Mouse (Mus musculus) midbrain, embryonic 10.5 days (tissue): ENCODE data around the gene Nepro. TPM values are rescaled to one million over a fixed set of nuclear protein-coding genes. Genes with fewer than 3 reads are reported as not detected.

Experiments
- DNase-seq: peaks from one replicate; pipeline ENCODE4 v3.0.0-alpha.2; 2017; ENCODE audit warnings: low spot score
- H3K27ac ChIP-seq: fragments of 300-500 bp; sonication (generic); replicated peaks from 2 replicates; pipeline ENCODE4 v1.5.1; 2016; ENCODE audit warnings: mild to moderate bottlenecking
- H3K27me3 ChIP-seq: fragments of 300-500 bp; sonication (generic); 2 replicates; pipeline ENCODE4 v1.6.1; 2016; ENCODE audit warnings: low read depth, mild to moderate bottlenecking; ENCODE audit not compliant: poor library complexity, severe bottlenecking
- H3K36me3 ChIP-seq: fragments of 300-500 bp; sonication (generic); 2 replicates; pipeline ENCODE4 v1.6.1; 2016; ENCODE audit warnings: mild to moderate bottlenecking, moderate library complexity
- H3K4me1 ChIP-seq: fragments of 300-500 bp; sonication (generic); 2 replicates; pipeline ENCODE4 v1.6.1; 2016
- H3K4me3 ChIP-seq: fragments of 300-500 bp; sonication (generic); 2 replicates; pipeline ENCODE4 v1.5.1; 2016; ENCODE audit warnings: mild to moderate bottlenecking, moderate library complexity
- H3K9me3 ChIP-seq: fragments of 300-500 bp; sonication (generic); replicated peaks from 2 replicates; pipeline ENCODE4 v1.6.1; 2016; ENCODE audit warnings: mild to moderate bottlenecking
- WGBS: fragments of 180-500 bp; shearing (Covaris S2); methylation state at CpG from one replicate; pipeline ENCODE4 v1.1.7; 2016; 5-methylcytosine and 5-hydroxymethylcytosine counted together
- polyA plus RNA-seq: library from polyadenylated mRNA; unstranded; fragments of >200 nt; fragmentation: Nextera tagmentation; extraction: Ambion mirVana; gene quantifications from 2 replicates; pipeline ENCODE4 v1.2.1, GENCODE M21; 2016

Nepro gene
- polyA plus RNA-seq: 11.3 and 14.0 TPM in 2 replicates

- H3K36me3 ChIP-seq: peaks cover 39% of the 10 kb centered on the region
- H3K4me1 ChIP-seq: peaks cover 26% of the 10 kb centered on the region
- under 1% methylated on average over 64 of the region's 64 CpGs for WGBS
- H3K27ac ChIP-seq: peak within 1 kb of the TSS; percentile 99
- H3K9me3 ChIP-seq: no peaks in the 10 kb centered on the region
- peak within 1 kb of the TSS; percentile 94 for H3K4me3 ChIP-seq
- H3K27me3 ChIP-seq: no peaks in the 10 kb centered on the region
- peak; percentile 97 for DNase-seq
These were observed at the start of gene Nepro for GRCm38 (mm10) chr16:44724083-44724787. Gene Nepro, plus strand, starts transcription at chr16:44724301.

GRCm38 (mm10) chr16:44676357-44676756 lies 47.7 kb upstream of the Nepro start:
- Histone ChIP-seq H3K9me3 (no peaks in the 10 kb centered on the region), H3K36me3 (no peaks in the 10 kb centered on the region), H3K4me1 (peaks cover 70% of the 10 kb centered on the region), H3K27me3 (peaks cover 21% of the 10 kb centered on the region), H3K27ac (peak overlapping the region; percentile 68), H3K4me3 (no peak overlapping the region)
- DNase-seq: no peak
- WGBS: 96% methylated on average over 2 of the region's 2 CpGs

GRCm38 (mm10) chr16:44679082-44679481 lies 45.0 kb upstream of the Nepro start:
- H3K36me3 ChIP-seq: peaks cover 6% of the 10 kb centered on the region
- H3K4me3 ChIP-seq: no peak overlapping the region; the same call in 1 of the 2 replicates
- no peak for DNase-seq
- H3K27me3 ChIP-seq: peaks cover 7% of the 10 kb centered on the region
- peak overlapping the region; percentile 74 for H3K27ac ChIP-seq
- H3K4me1 ChIP-seq: peaks cover 46% of the 10 kb centered on the region
- WGBS: 54% methylated on average over 8 of the region's 8 CpGs
- peaks cover 14% of the 10 kb centered on the region for H3K9me3 ChIP-seq

GRCm38 (mm10) chr16:44679503-44679971 lies 44.6 kb upstream of the Nepro start:
- peak; percentile 74 for DNase-seq
- Histone ChIP-seq H3K9me3 (peaks cover 14% of the 10 kb centered on the region), H3K27me3 (peaks cover 3% of the 10 kb centered on the region; the same call in 1 of the 2 replicates), H3K4me1 (peaks cover 50% of the 10 kb centered on the region), H3K36me3 (peaks cover 6% of the 10 kb centered on the region), H3K4me3 (no peak overlapping the region; the same call in 1 of the 2 replicates), H3K27ac (peak overlapping the region; percentile 74)
- WGBS: 32% methylated on average over 8 of the region's 8 CpGs

GRCm38 (mm10) chr16:44680756-44681498 lies 43.2 kb upstream of the Nepro start:
- H3K9me3 ChIP-seq: peaks cover 14% of the 10 kb centered on the region
- H3K4me1 ChIP-seq: peaks cover 62% of the 10 kb centered on the region
- no peak for DNase-seq
- H3K4me3 ChIP-seq: no peak overlapping the region
- peak overlapping the region; percentile 74 for H3K27ac ChIP-seq
- WGBS: 86% methylated on average over 9 of the region's 9 CpGs
- peaks cover 6% of the 10 kb centered on the region for H3K36me3 ChIP-seq
- no peaks in the 10 kb centered on the region for H3K27me3 ChIP-seq

GRCm38 (mm10) chr16:44684646-44685045 lies 39.5 kb upstream of the Nepro start:
- no peak for DNase-seq
- H3K9me3 ChIP-seq: peaks cover 14% of the 10 kb centered on the region
- H3K27me3 ChIP-seq: no peaks in the 10 kb centered on the region; the same call in 1 of the 2 replicates
- H3K36me3 ChIP-seq: peaks cover 6% of the 10 kb centered on the region
- H3K27ac ChIP-seq: peak overlapping the region; percentile 90
- no peak overlapping the region for H3K4me3 ChIP-seq
- peaks cover 74% of the 10 kb centered on the region for H3K4me1 ChIP-seq
- WGBS: 85% methylated on average over 7 of the region's 7 CpGs

GRCm38 (mm10) chr16:44685401-44685800 lies 38.7 kb upstream of the Nepro start:
- H3K4me1 ChIP-seq: peaks cover 74% of the 10 kb centered on the region

GRCm38 (mm10) chr16:44686991-44687718 lies 36.9 kb upstream of the Nepro start:
- peak; percentile 84 for DNase-seq
- Histone ChIP-seq H3K36me3 (peaks cover 3% of the 10 kb centered on the region), H3K4me3 (peak overlapping the region; percentile 49), H3K4me1 (peaks cover 74% of the 10 kb centered on the region), H3K27me3 (no peaks in the 10 kb centered on the region; the same call in 1 of the 2 replicates), H3K9me3 (peaks cover 8% of the 10 kb centered on the region), H3K27ac (peak overlapping the region; percentile 90)
- 27% methylated on average over 20 of the region's 20 CpGs for WGBS

More at GRCm38 (mm10) chr16:44685401-44685800, 38.7 kb upstream of the Nepro start:
- 75% methylated on average over 7 of the region's 7 CpGs for WGBS
- Histone ChIP-seq H3K27me3 (no peaks in the 10 kb centered on the region; the same call in 1 of the 2 replicates), H3K9me3 (peaks cover 14% of the 10 kb centered on the region), H3K27ac (peak overlapping the region; percentile 90), H3K36me3 (peaks cover 6% of the 10 kb centered on the region), H3K4me3 (no peak overlapping the region)
- no peak for DNase-seq

- Histone ChIP-seq H3K4me3 (peak overlapping the region; percentile 49), H3K27ac (peak overlapping the region; percentile 90), H3K4me1 (peaks cover 74% of the 10 kb centered on the region), H3K27me3 (no peaks in the 10 kb centered on the region; the same call in 1 of the 2 replicates), H3K9me3 (peaks cover 1% of the 10 kb centered on the region; the same call in 1 of the 2 replicates), H3K36me3 (no peaks in the 10 kb centered on the region)
- peak; percentile 55 for DNase-seq
- 2% methylated on average over 18 of the region's 18 CpGs for WGBS
These were observed 36.2 kb upstream of the Nepro start for GRCm38 (mm10) chr16:44687719-44688420.

- H3K9me3 ChIP-seq: no peaks in the 10 kb centered on the region
- peak; percentile 60 for DNase-seq
- H3K27me3 ChIP-seq: no peaks in the 10 kb centered on the region; the same call in 1 of the 2 replicates
- H3K27ac ChIP-seq: peak overlapping the region; percentile 90
- no peaks in the 10 kb centered on the region for H3K36me3 ChIP-seq
- peak overlapping the region; percentile 49 for H3K4me3 ChIP-seq
- 2% methylated on average over 4 of the region's 4 CpGs for WGBS
- peaks cover 74% of the 10 kb centered on the region for H3K4me1 ChIP-seq
These were observed 35.6 kb upstream of the Nepro start for GRCm38 (mm10) chr16:44688507-44688906.

- 74% methylated on average over 2 of the region's 2 CpGs for WGBS
- Histone ChIP-seq H3K4me3 (no peak overlapping the region), H3K36me3 (no peaks in the 10 kb centered on the region), H3K27me3 (no peaks in the 10 kb centered on the region; the same call in 1 of the 2 replicates), H3K27ac (peak overlapping the region; percentile 34; the same call in 1 of the 2 replicates), H3K9me3 (no peaks in the 10 kb centered on the region), H3K4me1 (peaks cover 58% of the 10 kb centered on the region)
- no peak for DNase-seq
These were observed 33.6 kb upstream of the Nepro start for GRCm38 (mm10) chr16:44690501-44690900.
